Mouse (Mus musculus): ENCODE results near the gene Arf6. TPM values are rescaled to one million over a fixed set of nuclear protein-coding genes. Genes with fewer than 3 reads are reported as not detected.

Gene Arf6
- polyA plus RNA-seq, 1 experiment from 2014 or later, result 33.8 TPM

DNA sequence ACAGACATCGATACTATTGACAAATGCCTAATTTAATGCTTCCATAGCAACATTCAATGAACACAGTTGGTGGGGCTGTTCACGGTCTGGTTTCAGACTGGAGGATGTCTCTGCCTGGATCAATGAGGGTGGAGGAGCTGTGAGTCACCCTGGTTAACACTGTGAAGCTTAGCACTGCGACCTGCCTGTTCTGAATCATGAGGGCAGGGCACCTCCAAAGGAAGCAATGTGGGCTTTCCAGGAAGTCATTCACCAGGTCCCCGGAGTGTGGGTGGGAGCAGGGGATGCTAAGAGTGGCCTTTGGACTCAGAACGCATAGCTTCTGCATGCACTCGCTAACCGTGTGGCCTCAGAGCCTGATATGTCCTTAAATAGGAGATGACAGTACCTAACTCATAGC lies 44.8 kb downstream of the Arf6 start:
- no peaks in the 10 kb centered on the region for H3K9me3 ChIP-seq (ENCODE audit: low read length)
- 44% methylated on average over 7 of the region's 7 CpGs for WGBS (ENCODE audit: insufficient replicate concordance)
- ATAC-seq, result no peak

DNA sequence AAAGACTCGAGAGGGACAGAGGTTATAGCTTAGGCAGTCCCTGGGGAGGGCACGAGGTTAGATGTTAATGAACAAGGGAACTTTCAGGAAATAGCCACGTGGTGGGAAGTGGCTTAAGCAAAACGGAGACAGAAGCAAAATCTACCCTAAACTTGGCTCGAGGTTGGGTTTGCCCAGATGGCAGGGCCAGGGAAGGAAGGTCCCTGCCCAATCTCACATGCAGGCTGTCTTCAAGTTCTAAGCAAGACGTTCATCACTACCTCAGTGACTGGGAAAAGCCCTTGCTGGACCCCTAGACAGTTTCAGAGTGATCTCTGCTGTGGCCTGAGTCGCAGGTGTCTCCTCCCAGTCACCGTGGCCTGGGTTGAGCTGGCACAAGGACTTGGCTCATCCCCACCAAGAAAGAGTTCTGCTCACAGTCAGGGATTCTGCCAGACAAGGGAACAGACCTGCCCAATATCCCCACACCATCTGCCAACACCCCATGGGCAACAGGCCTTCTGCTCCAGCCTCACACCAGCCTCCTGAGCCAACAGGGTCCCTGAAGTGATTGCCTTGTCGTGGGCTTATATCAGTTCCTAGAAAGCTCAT lies 45.8 kb downstream of the Arf6 start:
- Histone ChIP-seq H3K27ac (ENCODE audit: low read depth) (no peak overlapping the region), H3K27me3 (ENCODE audit: insufficient read depth, low read length) (no peaks in the 10 kb centered on the region), H3K4me2 (ENCODE audit: low read depth, low read length) (no peak overlapping the region), H3K9me3 (ENCODE audit: low read length) (no peaks in the 10 kb centered on the region), H3K9ac (replicated peaks) (no peak overlapping the region), H3K4me1 (ENCODE audit: insufficient read depth) (peaks cover 9% of the 10 kb centered on the region), H3K4me3 (ENCODE audit: low read depth, low read length) (no peak overlapping the region), H3K36me3 (replicated peaks; ENCODE audit: insufficient read depth, low read length) (no peaks in the 10 kb centered on the region)
- 42% methylated on average over 9 of the region's 9 CpGs for WGBS (ENCODE audit: insufficient replicate concordance)
- ATAC-seq (no peak), DNase-seq (no peak)
- TF ChIP-seq CTCF (IDR thresholded peaks at IDR 0.05; ENCODE audit: low read depth), result no peak
- TF ChIP-seq EP300 (IDR thresholded peaks at IDR 0.05; ENCODE audit: low read depth), result no peak

More for the DNA sequence above, 44.8 kb downstream of the Arf6 start:
- peaks cover 9% of the 10 kb centered on the region for H3K4me1 ChIP-seq (ENCODE audit: insufficient read depth)
- no peak overlapping the region for H3K27ac ChIP-seq (ENCODE audit: low read depth)
- no peak overlapping the region for H3K4me3 ChIP-seq (ENCODE audit: low read depth, low read length)
- TF ChIP-seq EP300 (IDR thresholded peaks at IDR 0.05; ENCODE audit: low read depth) (no peak), CTCF (IDR thresholded peaks at IDR 0.05; ENCODE audit: low read depth) (no peak)
- no peaks in the 10 kb centered on the region for H3K36me3 ChIP-seq (replicated peaks; ENCODE audit: insufficient read depth, low read length)
- H3K4me2 ChIP-seq (ENCODE audit: low read depth, low read length), result no peak overlapping the region
- DNase-seq, result no peak
- no peaks in the 10 kb centered on the region for H3K27me3 ChIP-seq (ENCODE audit: insufficient read depth, low read length)
- no peak overlapping the region for H3K9ac ChIP-seq (replicated peaks)

DNA sequence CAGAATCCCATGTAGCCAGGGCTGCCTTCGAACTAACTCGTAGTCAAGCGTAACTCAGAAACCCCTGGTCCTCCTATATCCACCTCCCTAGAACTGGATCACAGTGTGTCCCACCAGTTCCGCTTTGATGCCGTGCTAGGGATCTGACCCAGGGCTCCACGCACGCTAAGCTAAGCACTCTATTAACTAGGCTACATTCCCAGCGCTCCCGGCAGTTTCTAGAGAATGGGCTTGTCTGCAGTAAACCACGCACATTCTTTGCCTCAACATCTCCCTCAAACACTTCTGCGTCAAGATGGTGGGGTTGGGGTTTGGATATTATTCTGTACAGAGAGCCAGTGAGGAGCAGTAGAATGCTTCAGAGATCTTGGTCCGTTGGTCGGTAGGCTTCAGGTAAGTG lies 46.7 kb downstream of the Arf6 start:
- WGBS (ENCODE audit: insufficient replicate concordance), result 89% methylated on average over 13 of the region's 13 CpGs
- no peak for TF ChIP-seq CTCF (IDR thresholded peaks at IDR 0.05; ENCODE audit: low read depth)
- no peak for TF ChIP-seq EP300 (IDR thresholded peaks at IDR 0.05; ENCODE audit: low read depth)
- no peak for DNase-seq
- ATAC-seq, result no peak
- Histone ChIP-seq H3K9me3 (ENCODE audit: low read length) (no peaks in the 10 kb centered on the region), H3K27me3 (ENCODE audit: insufficient read depth, low read length) (no peaks in the 10 kb centered on the region), H3K36me3 (replicated peaks; ENCODE audit: insufficient read depth, low read length) (no peaks in the 10 kb centered on the region), H3K9ac (replicated peaks) (no peak overlapping the region), H3K4me2 (ENCODE audit: low read depth, low read length) (no peak overlapping the region), H3K4me3 (ENCODE audit: low read depth, low read length) (no peak overlapping the region), H3K27ac (ENCODE audit: low read depth) (no peak overlapping the region), H3K4me1 (ENCODE audit: insufficient read depth) (peaks cover 14% of the 10 kb centered on the region)

DNA sequence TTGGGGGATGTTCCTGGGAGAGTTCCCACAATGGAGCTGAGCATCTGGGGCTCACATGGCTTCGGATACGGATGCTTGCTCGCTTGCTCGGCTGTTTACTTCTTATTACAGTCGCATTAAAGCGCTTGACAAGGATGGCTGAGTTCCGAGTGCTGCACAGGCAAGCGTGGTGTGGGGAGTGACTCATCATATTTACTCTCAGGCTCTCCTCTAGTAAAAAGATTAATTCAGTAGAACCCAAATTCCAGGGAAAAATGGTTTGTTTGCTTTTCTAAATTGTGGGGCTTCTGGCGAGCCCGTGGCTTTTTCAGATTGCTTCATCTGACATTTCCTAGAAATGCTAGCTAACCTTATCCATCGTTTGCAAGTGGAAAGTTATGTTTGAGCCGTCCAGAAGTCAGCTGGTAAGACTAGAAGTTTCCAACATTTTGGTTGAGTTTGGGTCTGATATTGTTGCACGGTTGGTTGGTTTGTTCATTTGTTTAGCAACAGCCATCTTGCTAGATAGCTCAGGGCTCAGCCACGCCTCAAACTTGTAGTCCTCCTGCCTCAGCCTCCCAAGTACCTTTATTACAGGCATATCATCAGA lies 47.2 kb downstream of the Arf6 start:
- no peak for TF ChIP-seq CTCF (IDR thresholded peaks at IDR 0.05; ENCODE audit: low read depth)
- no peak for TF ChIP-seq EP300 (IDR thresholded peaks at IDR 0.05; ENCODE audit: low read depth)
- 55% methylated on average over 14 of the region's 14 CpGs for WGBS (ENCODE audit: insufficient replicate concordance)
- no peaks in the 10 kb centered on the region for H3K36me3 ChIP-seq (replicated peaks; ENCODE audit: insufficient read depth, low read length)
- no peak overlapping the region for H3K27ac ChIP-seq (ENCODE audit: low read depth)
- H3K4me2 ChIP-seq (ENCODE audit: low read depth, low read length), result no peak overlapping the region
- no peak overlapping the region for H3K9ac ChIP-seq (replicated peaks)
- no peak for DNase-seq
- no peak overlapping the region for H3K4me3 ChIP-seq (ENCODE audit: low read depth, low read length)
- no peaks in the 10 kb centered on the region for H3K27me3 ChIP-seq (ENCODE audit: insufficient read depth, low read length)
- no peaks in the 10 kb centered on the region for H3K9me3 ChIP-seq (ENCODE audit: low read length)
- ATAC-seq, result no peak
- peaks cover 14% of the 10 kb centered on the region for H3K4me1 ChIP-seq (ENCODE audit: insufficient read depth)

DNA sequence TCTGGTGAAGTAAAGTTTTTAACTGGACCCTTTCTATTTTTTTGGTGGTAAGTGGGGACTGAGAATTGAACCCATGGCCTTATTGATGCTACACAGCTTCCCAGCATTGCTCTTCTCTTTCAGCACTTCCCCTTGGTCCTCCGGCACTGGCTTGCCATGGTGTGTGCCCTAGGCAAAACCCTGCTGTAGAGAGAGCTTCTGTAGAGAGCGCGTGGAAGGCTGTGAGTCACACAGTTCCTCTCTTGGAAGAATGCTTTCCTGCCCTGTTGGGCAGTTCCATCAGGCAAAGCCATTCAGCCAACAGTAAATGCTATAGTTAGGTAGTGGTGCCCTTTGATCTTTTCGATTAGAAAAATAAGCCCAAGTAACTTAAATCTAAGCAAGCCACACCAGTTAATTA lies 47.7 kb downstream of the Arf6 start:
- Histone ChIP-seq H3K4me2 (ENCODE audit: low read depth, low read length) (no peak overlapping the region), H3K27me3 (ENCODE audit: insufficient read depth, low read length) (no peaks in the 10 kb centered on the region), H3K9ac (replicated peaks) (no peak overlapping the region), H3K9me3 (ENCODE audit: low read length) (no peaks in the 10 kb centered on the region), H3K36me3 (replicated peaks; ENCODE audit: insufficient read depth, low read length) (no peaks in the 10 kb centered on the region), H3K4me3 (ENCODE audit: low read depth, low read length) (no peak overlapping the region), H3K4me1 (ENCODE audit: insufficient read depth) (peaks cover 14% of the 10 kb centered on the region), H3K27ac (ENCODE audit: low read depth) (no peak overlapping the region)
- DNase-seq (no peak), ATAC-seq (no peak)
- TF ChIP-seq CTCF (IDR thresholded peaks at IDR 0.05; ENCODE audit: low read depth) (no peak), EP300 (IDR thresholded peaks at IDR 0.05; ENCODE audit: low read depth) (no peak)
- WGBS (ENCODE audit: insufficient replicate concordance), result 65% methylated on average over 4 of the region's 4 CpGs

DNA sequence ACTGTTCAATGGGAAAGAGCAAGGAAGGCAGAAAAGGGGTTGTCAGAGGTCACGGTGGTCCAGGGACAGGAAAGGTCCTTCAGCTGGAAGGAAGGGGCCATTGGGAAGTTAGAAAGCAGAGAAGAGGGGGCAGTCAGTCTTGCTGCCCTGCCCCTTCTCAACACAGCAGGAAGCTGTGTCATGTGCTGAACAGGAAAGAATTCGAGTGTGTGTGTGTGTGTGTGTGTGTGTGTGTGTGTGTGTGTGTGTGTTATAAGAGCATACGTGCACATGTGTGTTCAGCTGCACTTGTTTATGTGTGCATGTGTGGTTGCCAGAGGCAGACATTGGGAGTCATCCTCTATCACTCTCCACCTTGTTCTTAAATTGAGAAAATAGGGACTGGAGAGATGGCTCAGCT lies 48.8 kb downstream of the Arf6 start:
- H3K27me3 ChIP-seq (ENCODE audit: insufficient read depth, low read length), result no peaks in the 10 kb centered on the region
- no peaks in the 10 kb centered on the region for H3K9me3 ChIP-seq (ENCODE audit: low read length)
- no peak overlapping the region for H3K9ac ChIP-seq (replicated peaks)
- no peak overlapping the region for H3K4me2 ChIP-seq (ENCODE audit: low read depth, low read length)
- H3K4me3 ChIP-seq (ENCODE audit: low read depth, low read length), result no peak overlapping the region
- DNase-seq (no peak), ATAC-seq (no peak)
- no peaks in the 10 kb centered on the region for H3K36me3 ChIP-seq (replicated peaks; ENCODE audit: insufficient read depth, low read length)
- no peak overlapping the region for H3K27ac ChIP-seq (ENCODE audit: low read depth)
- no peak for TF ChIP-seq CTCF (IDR thresholded peaks at IDR 0.05; ENCODE audit: low read depth)
- no peak for TF ChIP-seq EP300 (IDR thresholded peaks at IDR 0.05; ENCODE audit: low read depth)
- peaks cover 10% of the 10 kb centered on the region; the same call in 1 of the 2 replicates for H3K4me1 ChIP-seq (ENCODE audit: insufficient read depth)
- 33% methylated on average over 3 of the region's 3 CpGs for WGBS (ENCODE audit: insufficient replicate concordance)

All from liver, postnatal 0 days (tissue).